Mouse (Mus musculus) liver, embryonic 14.5 days (tissue): ENCODE measurements around the gene Hlf.

Source experiments
- CTCF ChIP-seq: IDR thresholded peaks from 2 replicates; pipeline ENCODE4 v1.5.1; 2016; ENCODE audit warnings: antibody characterized with exemption, low read depth, control low read depth
- EP300 ChIP-seq: IDR thresholded peaks from 2 replicates; pipeline ENCODE4 v1.6.1; 2016; ENCODE audit warnings: antibody characterized with exemption, low read depth

GRCm38 (mm10) chr11:90345746-90346145 lies 44.9 kb downstream of the Hlf start:
- TF ChIP-seq CTCF = no peak
- TF ChIP-seq EP300 = no peak
